Mouse (Mus musculus) gastrocnemius, postnatal 14 days (tissue): ENCODE measurements around the gene Ncoa3. TPM values are rescaled to one million over a fixed set of nuclear protein-coding genes. Genes with fewer than 3 reads are reported as not detected.
A peak's percentile ranks its signal among the peaks of the same experiment; 100 is the strongest.

Source experiments
- DNase-seq: peaks from one replicate; pipeline ENCODE4 v3.0.0; 2021; ENCODE audit warnings: mixed read lengths
- intact Hi-C: fragments of 180-260 bp; cut with DNase I; formaldehyde crosslinking; loops from one replicate; pipeline ENCODE4 v1.15.1; 2025; ENCODE audit warnings: low total_unique reads
- total RNA-seq, 2 experiments: library from RNA; stranded (reverse); gene quantifications; 2 replicates each; pipeline ENCODE4 v1.2.3; 2021

Gene Ncoa3
- total RNA-seq, 2 experiments from 2014 or later = 11.1 to 13.9 TPM

- intact Hi-C loops = no loop called here
- no peak for DNase-seq
Measured at GRCm38 (mm10) chr2:166025943-166026342, 33.5 kb downstream of the Ncoa3 start.

DNA sequence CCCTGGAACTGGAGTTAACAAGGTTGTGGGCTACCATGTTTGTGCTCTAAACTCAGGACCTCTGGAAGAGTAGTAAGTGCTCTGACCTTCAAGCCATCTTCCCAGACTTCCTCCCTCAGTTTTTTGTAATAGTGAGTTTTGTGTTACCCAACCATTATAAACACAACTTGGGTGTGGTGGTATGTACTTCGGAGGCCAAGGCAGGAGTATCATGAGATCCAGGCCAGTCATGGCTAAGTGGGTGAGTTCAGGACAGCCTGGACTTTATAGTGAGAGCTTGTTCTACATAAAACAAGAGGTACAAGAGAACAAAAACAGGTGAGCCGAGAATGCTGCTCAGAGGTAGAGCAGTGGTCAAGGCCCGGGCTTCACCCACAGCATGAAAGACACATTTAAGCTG is 35.4 kb downstream of the Ncoa3 start:
- no peak for DNase-seq
- intact Hi-C loops = no loop called here

DNA sequence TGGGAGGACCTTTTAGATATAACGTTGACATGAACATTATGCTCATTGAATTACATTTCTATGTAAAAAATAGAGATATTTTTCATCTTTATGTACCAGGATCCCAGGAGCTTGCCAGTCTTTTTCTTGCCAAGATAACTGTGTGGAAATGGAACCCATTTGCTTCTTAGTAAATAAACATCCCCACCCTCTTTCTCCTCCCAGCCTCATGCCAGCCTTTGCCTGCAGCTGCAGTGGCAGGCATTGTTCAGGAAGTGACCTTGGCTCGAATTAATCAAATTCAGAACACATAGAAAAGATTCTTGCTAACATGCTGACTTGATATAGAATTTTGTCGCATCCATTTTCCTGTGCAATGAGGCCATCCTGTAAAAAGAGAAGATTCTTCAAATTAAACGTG is 36.8 kb downstream of the Ncoa3 start:
- intact Hi-C loops = no loop called here
- no peak for DNase-seq

DNA sequence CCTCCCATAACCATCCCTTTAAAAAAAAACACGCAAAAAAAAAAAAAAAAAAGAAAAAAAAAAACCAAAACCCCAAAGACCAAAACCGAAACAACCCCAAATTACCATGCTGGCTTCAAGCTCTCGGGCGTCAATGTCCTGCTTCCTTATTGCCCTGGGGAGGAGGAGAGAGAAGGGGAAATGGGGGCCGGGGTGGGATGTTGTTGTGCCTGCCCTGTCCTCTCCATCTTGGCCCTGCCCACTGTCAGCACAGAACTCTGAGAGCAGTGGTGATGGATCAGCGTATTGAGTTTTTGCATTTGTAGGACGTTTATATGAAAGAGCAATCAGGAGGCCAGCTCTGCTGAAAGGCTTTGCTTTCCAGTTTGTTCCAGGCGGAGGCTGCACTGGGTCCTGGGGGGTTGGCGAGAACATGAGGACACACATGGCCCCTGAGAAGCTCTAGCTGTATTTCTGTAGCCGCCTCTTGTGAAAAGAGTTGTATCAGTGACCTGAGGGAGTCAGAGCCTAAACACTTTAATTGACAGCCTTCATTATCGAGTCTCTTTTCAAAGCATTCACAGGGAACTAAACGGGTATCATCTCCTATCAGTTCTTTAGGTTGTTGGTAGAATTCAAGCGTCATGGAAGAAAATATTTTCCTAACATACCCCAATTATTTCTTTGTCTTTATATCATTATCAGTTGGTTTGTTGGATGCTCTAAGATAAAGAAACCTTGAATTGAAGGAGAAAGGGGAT is 38.0 kb downstream of the Ncoa3 start:
- no peak for DNase-seq
- intact Hi-C loops = no loop called here

- peak; percentile 56 for DNase-seq
- intact Hi-C loops = no loop called here
Measured at GRCm38 (mm10) chr2:166031120-166031929, 38.9 kb downstream of the Ncoa3 start.

- no peak for DNase-seq
- intact Hi-C loops = no loop called here
Measured at GRCm38 (mm10) chr2:166032628-166033027, 40.2 kb downstream of the Ncoa3 start.

- DNase-seq = no peak
- intact Hi-C loops = loop anchor here (5.0 kb wide), 1 partner anchor 38 kb away; no protein-coding TSS in a partner anchor
Measured at GRCm38 (mm10) chr2:166034967-166035490, 42.6 kb downstream of the Ncoa3 start.

DNA sequence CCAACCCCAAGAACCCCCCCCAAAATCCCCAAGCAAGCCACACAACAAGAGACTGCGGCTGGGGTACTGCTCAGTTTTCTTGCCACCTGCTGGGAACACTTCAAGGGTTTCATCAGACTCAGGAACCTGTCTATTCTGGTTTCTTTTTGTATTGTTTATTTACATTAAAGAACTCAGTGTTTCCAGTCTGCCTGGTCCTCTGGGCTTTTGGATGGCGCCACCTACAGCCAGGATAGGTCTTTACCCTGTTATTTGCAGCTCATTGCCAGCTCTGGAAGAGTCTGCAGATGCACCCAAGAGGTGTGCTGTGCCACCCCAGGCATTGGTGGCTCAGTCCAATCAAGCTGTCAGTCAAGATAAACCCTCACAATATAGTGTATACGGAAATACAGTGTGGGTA is 43.3 kb downstream of the Ncoa3 start:
- peak; percentile 44 for DNase-seq
- intact Hi-C loops = loop anchor here (5.0 kb wide), 1 partner anchor 38 kb away; no protein-coding TSS in a partner anchor

DNA sequence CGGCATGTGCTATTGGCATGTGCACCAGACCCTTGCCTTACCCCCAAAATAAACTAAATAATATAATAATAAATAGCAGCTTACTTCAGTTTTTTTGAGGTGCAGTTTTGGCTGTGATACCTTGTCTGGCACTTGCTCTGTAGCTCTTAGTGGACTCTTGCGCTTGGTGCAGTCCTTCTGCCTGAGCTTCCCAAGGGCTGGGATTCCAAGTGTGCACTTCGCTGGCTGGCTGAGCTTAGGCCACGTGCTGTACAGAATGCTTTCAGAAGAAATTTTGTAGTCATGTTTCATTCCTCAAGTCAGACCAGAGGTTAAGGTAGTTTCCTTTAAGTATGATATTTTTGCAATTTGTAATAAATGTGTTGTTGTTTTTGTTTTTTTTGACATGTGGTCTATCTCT is 47.2 kb downstream of the Ncoa3 start:
- intact Hi-C loops = loop anchor here (5.0 kb wide), 1 partner anchor 42 kb away; no protein-coding TSS in a partner anchor
- no peak for DNase-seq

DNA sequence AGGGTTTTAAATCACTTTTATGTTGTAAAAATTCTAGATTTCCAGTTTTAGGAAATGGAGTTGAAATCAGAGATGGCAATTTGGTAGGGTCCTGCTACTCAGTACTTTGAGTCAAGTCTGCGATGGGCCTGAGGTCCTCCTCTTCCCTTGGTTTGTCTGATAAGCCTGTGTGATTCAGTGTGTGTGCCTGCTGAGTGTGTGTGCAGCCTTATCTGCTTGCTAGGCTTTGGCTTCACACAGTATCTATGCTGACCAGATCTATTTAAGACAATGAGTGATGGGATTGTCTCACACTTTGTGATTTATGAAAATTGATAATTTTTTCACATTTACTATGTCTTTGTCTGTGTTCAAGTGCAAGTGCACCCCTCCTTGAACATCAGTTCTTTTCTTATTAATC is 50.1 kb downstream of the Ncoa3 start:
- intact Hi-C loops = no loop called here

GRCm38 (mm10) chr2:166045006-166045405 is 52.6 kb downstream of the Ncoa3 start:
- no peak for DNase-seq
- intact Hi-C loops = loop anchor here (5.0 kb wide), 1 partner anchor 263 kb away; no protein-coding TSS in a partner anchor

More for the DNA sequence above, 50.1 kb downstream of the Ncoa3 start:
- no peak for DNase-seq

DNA sequence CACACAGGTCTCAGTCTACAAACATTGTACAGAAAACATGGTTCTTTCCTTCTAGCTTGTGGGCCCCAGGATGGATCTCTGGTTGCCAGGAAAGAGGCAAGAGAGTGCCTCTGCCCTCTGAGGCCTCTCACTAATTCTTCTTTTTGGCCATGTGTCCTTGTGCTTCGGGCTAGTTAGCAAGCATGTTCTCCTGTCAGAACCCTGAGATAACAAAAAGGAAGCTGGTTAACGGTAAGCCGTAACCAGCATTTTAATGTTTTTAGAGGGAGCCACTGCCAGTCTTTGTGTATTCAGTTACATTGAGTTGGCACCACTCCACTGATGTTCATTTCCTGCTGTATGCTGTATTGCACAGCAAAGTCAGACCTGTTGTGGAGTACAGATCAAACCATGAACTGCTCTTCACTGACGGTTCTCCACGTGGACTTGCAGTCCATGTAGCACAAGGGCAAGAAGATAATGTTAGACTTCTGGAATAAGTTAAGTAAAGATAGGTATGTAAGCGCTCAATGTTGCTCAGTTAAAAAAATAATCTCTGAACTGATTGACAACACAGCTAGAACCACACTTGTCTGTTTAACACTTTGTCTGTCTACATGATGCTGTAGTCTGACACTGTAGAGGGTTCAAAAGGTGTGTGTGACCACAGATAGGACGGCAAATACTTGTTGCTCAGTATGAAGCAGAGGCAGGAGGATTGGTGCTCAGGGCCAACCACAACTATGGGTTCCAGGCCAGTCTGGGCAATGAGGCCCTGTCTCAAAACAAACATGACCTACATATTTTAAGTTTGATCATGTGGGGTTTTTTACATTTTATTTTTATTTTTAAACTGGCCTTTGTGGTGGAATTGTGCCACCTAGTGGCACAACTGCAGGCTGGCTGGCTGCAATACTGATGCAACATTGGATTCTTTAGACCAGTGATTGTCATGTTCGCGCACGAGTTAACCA is 53.4 kb downstream of the Ncoa3 start:
- no peak for DNase-seq
- intact Hi-C loops = loop anchor here (5.0 kb wide), 1 partner anchor 264 kb away; no protein-coding TSS in a partner anchor

GRCm38 (mm10) chr2:166047931-166048330 is 55.5 kb downstream of the Ncoa3 start:
- DNase-seq = no peak
- intact Hi-C loops = loop anchor here (2.0 to 5.0 kb wide), 2 partner anchors 231 to 266 kb away; no protein-coding TSS in a partner anchor

DNA sequence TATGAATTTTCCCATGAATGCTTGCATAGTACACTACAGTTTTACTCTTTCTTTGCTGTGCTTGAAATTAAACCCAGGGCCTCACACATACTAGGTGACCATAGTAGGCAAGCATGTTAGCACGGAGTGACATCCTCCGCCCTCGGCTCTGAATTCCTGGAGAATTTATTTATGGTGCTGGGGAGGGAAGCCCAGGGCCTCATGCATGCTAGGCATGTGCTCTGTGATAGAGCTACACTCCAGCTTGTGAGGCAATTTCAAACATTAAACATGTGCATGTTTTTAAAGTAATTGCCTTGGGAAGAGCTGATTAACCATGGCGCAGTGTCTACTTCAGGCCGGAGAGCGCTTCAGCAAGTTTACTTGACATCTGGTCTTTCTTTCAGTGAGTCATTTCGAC is 56.4 kb downstream of the Ncoa3 start:
- DNase-seq = no peak
- intact Hi-C loops = loop anchor here (2.0 to 5.0 kb wide), 2 partner anchors 232 to 267 kb away; no protein-coding TSS in a partner anchor

- intact Hi-C loops = loop anchor here (5.0 kb wide), 1 partner anchor 129 kb away; no protein-coding TSS in a partner anchor
- no peak for DNase-seq
Measured at GRCm38 (mm10) chr2:166051421-166051820, 59.0 kb downstream of the Ncoa3 start.

- DNase-seq = no peak
- intact Hi-C loops = loop anchor here (5.0 kb wide), 1 partner anchor 130 kb away; no protein-coding TSS in a partner anchor
Measured at GRCm38 (mm10) chr2:166051966-166052365, 59.5 kb downstream of the Ncoa3 start.

DNA sequence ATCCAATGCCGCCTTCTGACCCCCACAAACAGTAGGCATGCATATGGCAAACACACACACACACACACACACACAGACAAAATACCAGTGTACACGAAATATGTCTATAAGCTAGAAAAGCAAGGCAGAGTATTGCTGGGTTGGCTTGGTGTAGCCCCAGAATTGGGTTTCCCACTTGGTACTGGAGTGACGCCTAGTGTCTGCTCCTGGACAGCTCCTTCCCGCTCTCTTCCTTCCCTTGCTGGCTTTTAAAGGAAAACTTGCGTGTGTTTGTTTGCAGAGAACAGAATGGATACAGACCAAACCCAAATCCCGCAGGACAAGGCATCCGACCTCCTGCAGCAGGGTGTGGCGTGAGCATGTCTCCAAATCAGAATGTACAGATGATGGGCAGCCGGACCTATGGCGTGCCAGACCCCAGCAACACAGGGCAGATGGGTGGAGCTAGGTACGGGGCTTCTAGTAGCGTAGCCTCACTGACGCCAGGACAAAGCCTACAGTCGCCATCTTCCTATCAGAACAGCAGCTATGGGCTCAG is 61.6 kb downstream of the Ncoa3 start:
- no peak for DNase-seq
- intact Hi-C loops = loop anchor here (5.0 kb wide), 1 partner anchor 132 kb away; no protein-coding TSS in a partner anchor

DNA sequence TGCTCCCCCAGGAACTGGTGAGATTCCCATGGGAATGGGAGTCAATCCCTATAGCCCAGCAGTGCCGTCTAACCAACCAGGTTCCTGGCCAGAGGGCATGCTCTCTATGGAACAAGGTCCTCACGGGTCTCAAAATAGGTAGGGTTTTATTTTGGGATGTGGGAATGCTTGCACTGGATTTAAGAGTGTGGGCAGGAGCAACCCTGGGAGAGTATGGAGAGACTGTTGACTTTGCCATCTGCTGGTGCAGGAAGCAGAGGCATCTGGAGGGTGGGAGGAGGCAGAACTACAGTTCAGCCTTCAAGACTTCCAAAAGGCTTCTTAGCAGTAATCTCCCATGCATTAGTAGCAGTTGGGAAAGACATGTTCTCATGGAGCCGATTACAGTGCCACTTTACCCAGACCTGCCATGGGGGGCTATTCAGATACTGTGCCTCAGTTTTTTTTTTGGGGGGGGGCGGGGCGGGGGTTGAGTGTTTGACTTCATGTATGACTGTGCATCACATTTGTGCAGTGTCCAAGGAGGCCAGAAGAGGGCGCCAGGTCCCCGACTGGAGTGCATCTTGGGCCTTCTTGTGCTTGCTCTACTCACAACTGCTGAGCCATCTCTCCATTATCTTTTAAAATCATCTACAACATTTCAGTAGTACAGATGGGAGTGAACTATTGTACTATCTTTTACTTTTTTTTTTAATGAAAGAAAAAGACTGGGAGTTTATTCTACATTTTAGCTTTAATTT is 67.4 kb downstream of the Ncoa3 start:
- peak; percentile 49 for DNase-seq
- intact Hi-C loops = no loop called here
